Mouse (Mus musculus) c-Kit-negative CD71-positive TER-119-positive erythroid progenitor cells, embryonic 14.5 days (primary cell): ENCODE results near the gene Slc11a2.
"Not testable (repeated sequence)": the region's sequence is repeated elsewhere in the genome, so short reads cannot be mapped to it uniquely, and the experiment has no call there.

Source experiments
- DNase-seq: peaks from one replicate; pipeline ENCODE4 v3.0.0-alpha.2; 2013; ENCODE audit warnings: low read depth, low spot score

Gene Slc11a2

DNA sequence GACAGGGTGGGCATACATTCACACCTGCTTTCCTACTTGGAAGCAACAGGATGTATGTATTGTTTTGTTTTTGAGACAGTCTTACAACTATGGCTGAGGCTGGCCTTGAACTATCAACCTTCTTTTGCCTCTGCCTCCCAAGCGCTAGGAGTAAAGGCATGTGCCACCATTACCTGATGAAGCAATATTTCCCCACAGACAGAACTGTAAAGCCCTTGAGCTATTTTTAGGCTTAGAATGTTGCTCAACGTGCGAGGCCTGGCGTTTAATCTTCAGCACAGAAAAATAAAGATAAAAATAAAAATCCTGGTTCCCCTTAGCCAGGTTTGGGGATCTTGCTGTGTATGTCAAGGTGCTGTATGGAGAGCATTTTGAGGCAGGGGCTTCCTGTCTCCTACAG lies 11.2 kb upstream of the Slc11a2 start:
- no peak for DNase-seq

GRCm38 (mm10) chr15:100433234-100433633 lies 8.4 kb upstream of the Slc11a2 start:
- DNase-seq: no peak

DNA sequence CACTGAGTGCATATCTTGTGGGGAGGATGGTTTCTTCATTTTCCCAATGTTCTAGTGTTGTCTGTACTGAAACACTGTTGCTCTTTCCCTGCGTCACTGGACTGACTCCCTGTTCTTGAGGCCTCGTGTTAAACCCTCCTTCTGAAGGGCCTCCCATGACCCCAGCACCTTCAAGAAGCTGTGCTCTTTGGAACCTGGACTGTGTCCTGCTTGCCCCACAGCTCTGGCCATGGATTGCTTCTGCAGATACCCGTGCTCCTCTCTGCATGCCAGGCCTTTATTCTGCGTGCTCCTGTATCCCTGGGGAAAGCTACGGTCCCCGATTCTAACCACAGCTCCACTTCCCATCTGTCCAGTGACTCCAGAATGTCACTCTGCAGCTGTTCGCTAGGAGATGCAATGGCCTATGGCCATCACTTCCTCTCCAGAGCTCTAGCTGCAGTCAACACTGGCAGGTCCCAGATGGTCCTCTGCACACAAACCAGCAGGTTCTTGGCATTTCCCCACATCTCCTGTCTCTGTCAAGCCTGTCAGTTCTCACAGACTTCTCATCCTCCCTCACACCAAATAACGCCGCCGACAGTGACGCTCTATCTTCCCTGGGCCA lies 5.2 kb upstream of the Slc11a2 start:
- no peak for DNase-seq

GRCm38 (mm10) chr15:100428296-100428905 lies 3.5 kb upstream of the Slc11a2 start:
- no peak for DNase-seq

GRCm38 (mm10) chr15:100423916-100424315 lies 956 bp downstream of the Slc11a2 start:
- no peak for DNase-seq

DNA sequence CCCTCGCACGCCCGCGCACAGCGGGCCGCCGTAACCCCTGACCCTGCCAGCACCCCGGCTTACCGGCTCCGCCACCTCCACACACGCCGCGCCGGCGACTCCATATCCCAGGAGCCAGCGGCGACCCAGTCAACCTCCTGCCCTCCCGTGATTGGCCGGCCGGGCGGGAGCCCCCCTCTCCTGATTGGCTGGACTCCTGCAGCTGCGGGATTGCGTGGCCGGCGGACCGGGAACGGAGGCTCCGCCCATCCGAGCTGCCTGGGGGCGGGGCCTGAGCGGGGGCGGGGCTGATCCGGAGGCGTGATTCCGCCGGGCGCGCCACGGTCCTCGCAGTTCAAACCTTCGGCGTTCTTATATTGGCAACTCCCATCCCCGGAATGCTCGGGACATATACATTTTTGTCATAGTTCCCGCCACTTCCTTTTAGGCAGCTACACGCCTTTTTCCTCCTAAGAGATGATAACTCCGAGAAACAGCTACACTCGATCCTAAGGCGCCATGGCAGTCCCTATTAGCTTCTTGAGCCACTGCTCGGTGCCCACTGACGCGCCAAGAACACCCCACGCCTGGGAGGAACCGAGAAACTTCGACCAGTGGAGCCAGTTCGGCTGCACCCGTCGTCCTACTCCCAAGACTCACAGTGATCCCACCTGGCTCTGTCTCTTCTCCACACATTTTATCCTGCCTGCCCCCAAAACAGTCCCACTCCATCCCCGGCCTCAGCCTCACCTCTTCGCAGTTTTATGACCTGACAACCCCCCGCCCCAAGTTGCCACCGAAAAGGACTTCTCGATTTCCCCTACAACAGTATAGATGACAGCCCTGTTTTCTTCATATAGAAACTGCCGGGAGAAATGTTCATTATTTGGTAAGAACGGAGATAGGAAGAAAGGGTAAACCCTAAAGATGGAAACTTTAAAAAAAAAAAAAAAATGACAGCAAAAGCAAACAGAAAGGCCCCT lies 1.7 kb downstream of the Slc11a2 start:
- peak; percentile 92 for DNase-seq

DNA sequence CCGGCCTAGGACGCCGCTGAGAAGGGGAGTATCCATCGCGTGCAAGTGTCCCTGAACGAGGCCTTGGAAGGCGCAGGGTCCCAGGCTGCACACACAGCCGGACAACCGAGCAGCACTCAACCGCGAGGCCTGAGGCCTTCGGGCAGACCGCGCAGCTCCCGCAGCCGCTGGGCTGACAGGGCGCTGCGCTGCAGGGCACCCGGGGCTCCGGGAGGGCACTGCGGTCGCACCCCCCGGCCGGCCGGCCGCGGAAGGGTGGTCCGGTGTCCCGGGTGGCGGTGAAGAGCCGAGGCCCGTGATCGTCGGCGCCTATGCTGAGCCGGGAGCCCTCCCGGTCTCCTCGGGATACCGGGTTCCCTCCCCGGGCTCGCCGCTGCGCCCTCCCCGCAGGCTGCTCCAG lies 2.4 kb downstream of the Slc11a2 start:
- no peak for DNase-seq

DNA sequence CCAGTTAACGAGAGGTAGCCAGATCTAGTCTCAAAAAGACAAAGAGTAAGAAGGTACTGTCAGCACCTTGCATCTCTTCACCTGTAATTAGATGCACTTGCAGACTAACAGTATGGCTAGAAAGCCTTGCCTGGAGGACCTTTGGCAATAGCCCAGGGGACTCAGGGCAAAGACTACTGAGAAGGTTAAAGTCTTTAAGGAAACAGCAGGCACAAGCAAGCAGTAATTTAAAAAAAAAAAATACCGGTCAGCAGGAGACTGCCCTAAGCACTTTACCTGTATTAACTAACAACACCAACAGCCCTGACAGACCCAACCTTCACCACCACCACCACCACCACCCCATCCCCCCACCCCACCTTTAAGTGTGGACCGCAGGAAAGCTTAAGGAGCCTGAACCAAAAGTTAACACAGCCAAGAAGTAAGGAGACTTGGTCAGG lies 3.1 kb downstream of the Slc11a2 start, which contains the start of gene Gm5475:
TSS of gene Gm5475 (plus strand) at position 390 of the 440 bp plus-strand sequence.
- DNase-seq: not testable (repeated sequence)

DNA sequence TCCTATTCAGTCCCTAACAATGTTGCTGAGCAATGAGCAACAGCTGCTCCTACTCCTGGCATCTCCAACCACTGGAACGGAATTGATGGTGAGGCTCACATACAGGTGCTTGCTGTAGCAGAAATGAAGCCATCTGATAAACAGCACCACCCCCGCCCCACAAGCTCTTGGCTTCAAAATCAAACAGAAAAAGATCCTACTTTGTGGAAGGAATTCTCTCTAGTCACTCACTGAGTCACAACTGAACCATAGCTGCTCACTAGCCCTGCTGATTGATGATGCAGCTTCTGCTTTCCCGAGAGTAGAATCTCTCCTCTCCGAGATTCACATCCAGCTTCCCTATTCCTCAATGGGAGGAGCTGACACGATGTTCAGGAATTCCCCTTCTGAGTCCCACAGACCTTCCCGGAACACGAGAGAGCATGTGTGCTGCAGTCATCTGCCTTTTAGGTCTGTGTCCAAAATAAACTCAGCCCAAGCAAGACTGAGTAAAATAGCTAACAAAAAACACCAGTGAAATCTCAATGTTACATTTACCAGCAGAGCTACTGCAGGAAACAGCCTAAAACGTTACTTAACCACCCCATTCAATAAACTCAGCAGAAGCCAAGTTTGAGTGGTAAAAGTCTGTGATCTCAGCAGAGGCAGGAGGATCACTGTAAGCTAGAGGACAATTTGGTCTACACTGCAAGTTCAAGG lies 3.7 kb downstream of the Slc11a2 start:
- DNase-seq: no peak

GRCm38 (mm10) chr15:100419901-100420745 lies 4.7 kb downstream of the Slc11a2 start:
- DNase-seq: peak; percentile 65

DNA sequence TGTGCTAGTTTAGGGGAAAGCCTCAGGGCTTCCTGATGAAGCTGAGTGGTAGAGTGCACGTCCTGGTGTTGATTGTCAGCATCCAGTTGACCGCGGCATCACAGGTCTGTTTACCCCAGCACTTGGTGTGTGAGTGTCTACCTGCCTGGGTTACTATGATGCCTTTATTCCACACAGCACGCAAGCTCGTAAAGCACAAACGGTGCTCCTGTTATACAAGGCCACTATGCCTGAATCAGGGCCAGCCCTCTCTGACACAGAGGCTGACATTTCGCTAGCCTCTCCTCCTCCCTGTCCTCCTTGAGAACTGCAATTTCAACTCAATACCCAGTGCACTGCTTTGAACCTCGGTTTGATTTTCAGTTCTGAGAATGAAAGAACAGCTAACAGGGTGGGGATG lies 5.6 kb downstream of the Slc11a2 start:
- DNase-seq: no peak

DNA sequence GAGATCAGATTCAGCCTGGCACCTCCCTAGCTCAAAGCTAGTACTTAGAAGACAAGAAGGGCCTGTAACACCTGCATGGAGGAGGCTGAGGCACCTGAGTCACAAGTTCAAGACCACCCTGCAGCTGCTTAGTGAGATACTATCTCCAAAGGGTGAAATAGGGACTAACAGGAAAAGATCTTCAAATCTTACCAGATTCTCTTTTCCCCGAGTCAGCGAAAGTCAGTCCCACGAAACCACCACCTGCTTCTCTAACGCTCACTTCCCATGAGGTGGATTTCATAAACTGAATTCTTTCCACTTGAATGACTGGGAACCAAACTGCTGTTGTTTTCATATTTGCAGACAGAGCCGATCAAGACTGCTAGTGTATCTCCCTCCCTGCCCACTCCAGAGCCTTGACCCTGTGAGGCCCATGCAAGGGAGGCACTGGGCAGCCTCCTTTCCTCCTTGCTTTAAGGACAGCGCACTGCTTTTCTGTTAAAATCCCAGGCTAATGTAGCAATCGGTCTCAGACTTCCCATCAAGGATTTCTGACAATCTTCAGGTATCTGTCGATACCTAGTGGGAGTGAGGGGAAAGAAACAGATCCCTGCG lies 6.9 kb downstream of the Slc11a2 start:
- no peak for DNase-seq

DNA sequence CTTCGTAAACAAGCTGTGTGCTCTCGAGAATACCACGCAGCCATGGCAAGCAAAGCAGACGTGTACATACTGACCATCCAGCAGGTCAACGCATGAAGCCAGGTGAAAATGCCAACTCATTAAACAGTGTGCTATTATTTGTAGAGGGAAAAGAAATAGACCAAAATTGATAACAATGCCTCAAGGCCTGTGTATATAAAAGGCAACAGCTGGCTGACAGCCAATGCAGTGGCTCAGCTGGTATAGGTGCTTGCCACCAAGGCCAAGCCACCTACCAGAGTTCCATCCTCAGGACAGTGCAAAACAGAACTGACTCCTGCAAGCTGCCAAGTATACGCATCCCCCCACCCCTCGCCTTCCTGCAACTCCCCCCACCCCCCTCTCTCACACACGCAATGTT lies 9.2 kb downstream of the Slc11a2 start:
- DNase-seq: no peak

- no peak for DNase-seq
Observed at GRCm38 (mm10) chr15:100414942-100415341, 9.9 kb downstream of the Slc11a2 start.

DNA sequence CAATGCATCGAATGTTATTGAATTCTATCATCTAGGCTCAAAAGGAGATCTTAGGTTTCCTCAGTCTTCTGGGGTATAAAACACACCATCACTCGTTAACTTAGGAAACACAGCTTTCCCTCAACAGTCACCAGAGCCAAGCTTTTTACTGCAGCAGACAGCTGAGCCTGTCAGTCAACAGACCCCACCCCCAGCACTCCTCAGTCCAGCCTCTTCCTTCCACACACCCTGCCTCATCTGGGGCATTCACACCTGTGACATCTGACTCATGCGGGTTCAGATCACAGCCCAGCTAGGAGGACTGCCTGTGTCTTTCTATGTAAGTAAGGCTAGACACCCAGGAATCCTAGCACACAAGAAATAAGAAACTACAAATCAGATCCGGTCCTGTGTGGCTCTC lies 10.9 kb downstream of the Slc11a2 start:
- DNase-seq: no peak

- DNase-seq: no peak
Observed at GRCm38 (mm10) chr15:100413306-100413705, 11.6 kb downstream of the Slc11a2 start.

DNA sequence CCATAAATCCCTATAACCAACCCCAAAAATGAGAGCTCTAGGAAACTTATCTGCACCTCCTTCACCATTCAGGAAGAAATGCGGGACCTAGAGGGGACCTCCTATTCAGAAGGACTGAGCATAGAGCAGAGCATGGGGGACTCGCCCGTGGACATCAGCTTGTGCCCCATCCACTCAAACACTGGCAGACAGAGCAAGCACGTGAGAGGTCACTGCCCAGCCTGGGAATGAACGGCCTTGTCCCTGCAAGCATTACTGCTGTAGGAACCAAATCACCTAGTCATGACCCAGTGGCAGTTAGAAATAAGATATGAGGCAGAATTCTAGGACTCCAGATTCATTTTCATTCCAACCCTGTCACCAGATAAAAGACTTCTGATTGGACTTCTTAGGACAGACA lies 13.1 kb downstream of the Slc11a2 start:
- DNase-seq: no peak

DNA sequence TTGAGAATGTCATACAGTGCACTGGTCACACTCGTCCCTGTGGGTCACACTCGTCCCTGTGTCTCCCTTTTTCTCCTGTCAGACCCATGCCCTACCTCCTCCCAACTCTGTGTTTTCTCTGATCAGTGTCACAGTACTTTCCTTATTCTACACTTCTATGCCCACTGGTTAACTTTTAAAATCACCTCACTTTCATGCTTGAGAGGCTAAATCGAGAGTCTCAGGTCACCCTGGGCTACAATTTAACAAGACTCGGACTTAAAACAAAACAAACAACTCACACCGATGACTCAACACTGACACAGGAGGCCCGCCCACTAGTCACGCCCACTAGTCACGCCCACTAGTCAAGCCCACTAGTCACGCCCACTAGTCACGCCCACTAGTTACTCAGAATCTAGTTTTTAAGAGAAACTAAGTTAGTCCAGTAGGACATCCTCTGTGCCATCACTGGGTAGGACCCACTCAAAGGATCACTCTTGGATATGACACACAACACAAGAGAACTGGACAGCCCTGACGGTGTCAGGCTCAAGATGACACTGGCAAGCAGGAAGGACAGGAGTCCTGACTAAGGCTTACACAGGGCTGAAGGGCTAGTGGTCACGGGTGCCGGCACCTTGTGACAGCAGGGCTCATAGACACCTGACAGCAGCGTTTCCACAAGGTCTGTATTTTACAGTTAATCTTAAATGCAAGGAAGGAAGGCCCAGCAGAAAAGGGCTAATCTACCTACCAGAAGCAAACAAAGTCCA lies 13.8 kb downstream of the Slc11a2 start:
- peak; percentile 88 for DNase-seq

DNA sequence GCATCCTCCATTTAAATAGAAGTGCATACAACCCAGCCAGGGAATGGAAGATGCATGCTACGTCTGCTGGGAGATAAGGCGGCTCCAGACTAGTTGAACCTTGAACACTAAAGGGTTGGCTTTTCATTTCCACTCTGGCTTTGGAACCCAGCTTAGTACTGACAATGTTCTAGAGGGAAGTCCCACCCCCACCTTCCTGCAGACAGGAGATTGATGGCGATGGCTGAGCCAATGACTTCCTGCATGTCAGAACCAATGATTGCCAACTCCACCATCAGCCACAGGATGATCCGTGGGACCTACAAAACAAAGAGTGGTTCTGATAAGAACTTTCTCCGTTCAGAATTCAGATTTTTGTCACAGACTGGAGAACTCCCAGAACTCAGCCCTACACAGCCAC lies 18.8 kb downstream of the Slc11a2 start:
- no peak for DNase-seq
